Mouse (Mus musculus) left cerebral cortex, postnatal 14 days (tissue): Measurements from ENCODE around the gene Tyrp1. TPM values are rescaled to one million over a fixed set of nuclear protein-coding genes. Genes with fewer than 3 reads are reported as not detected.

Source experiments
- DNase-seq, 2 experiments: peaks; one replicate each; pipeline ENCODE4 v3.0.0; 2021 to 2022; ENCODE audit warnings: low spot score in 2 of 2, mixed read lengths in 1 of 2
- intact Hi-C: fragments of 180-260 bp; cut with DNase I; formaldehyde crosslinking; loops from one replicate; pipeline ENCODE4 v1.15.1; 2025
- long read RNA-seq, 2 experiments: library from polyadenylated mRNA; stranded (forward); transcript quantifications; one replicate each; pipeline ENCODE4 v2.0.0; 2021
- total RNA-seq, 2 experiments: library from RNA; stranded (reverse); gene quantifications; 2 replicates each; pipeline ENCODE4 v1.2.3; 2021

Tyrp1 gene
- under 1 TPM; 0.32 to 0.33 TPM for total RNA-seq
- long read RNA-seq, experiment 1, partial matches to known transcripts, result 0 of 1 reads
- long read RNA-seq, experiment 1, other reads (novel, unspliced or antisense), result 0 of 1 reads
- long read RNA-seq, experiment 2, result 0 reads

GRCm38 (mm10) chr4:80834050-80834449 lies at the start of gene Tyrp1:
TSS of gene Tyrp1 (plus strand) at chr4:80834123.
- intact Hi-C loops, result no loop called here
- no peak for DNase-seq

GRCm38 (mm10) chr4:80788339-80788738 lies 45.6 kb upstream of the Tyrp1 start:
- no peak for DNase-seq
- intact Hi-C loops, result no loop called here

- intact Hi-C loops, result no loop called here
- DNase-seq, result no peak
Measured at GRCm38 (mm10) chr4:80819511-80819910, 14.4 kb upstream of the Tyrp1 start.

GRCm38 (mm10) chr4:80821945-80822344 lies 12.0 kb upstream of the Tyrp1 start:
- intact Hi-C loops, result no loop called here

GRCm38 (mm10) chr4:80828232-80828631 lies 5.7 kb upstream of the Tyrp1 start:
- no peak for DNase-seq
- intact Hi-C loops, result no loop called here

More at GRCm38 (mm10) chr4:80821945-80822344, 12.0 kb upstream of the Tyrp1 start:
- DNase-seq, result no peak

- DNase-seq, result no peak
- intact Hi-C loops, result no loop called here
Measured at GRCm38 (mm10) chr4:80839317-80839716, 5.4 kb downstream of the Tyrp1 start.

- intact Hi-C loops, result no loop called here
- no peak for DNase-seq
Measured at GRCm38 (mm10) chr4:80841980-80842379, 8.1 kb downstream of the Tyrp1 start.

- intact Hi-C loops, result no loop called here
- peak; percentile 36 to 37 for DNase-seq
Measured at GRCm38 (mm10) chr4:80843752-80844151, 9.8 kb downstream of the Tyrp1 start.

GRCm38 (mm10) chr4:80846052-80846451 lies 12.1 kb downstream of the Tyrp1 start:
- intact Hi-C loops, result no loop called here

GRCm38 (mm10) chr4:80852590-80853425 lies 18.9 kb downstream of the Tyrp1 start:
- intact Hi-C loops, result no loop called here
- no peak for DNase-seq

More at GRCm38 (mm10) chr4:80846052-80846451, 12.1 kb downstream of the Tyrp1 start:
- no peak for DNase-seq

GRCm38 (mm10) chr4:80855495-80855894 lies 21.6 kb downstream of the Tyrp1 start:
- peak; percentile 20 to 43 for DNase-seq
- intact Hi-C loops, result no loop called here

- intact Hi-C loops, result no loop called here
- no peak for DNase-seq
Measured at GRCm38 (mm10) chr4:80862962-80863361, 29.0 kb downstream of the Tyrp1 start.

GRCm38 (mm10) chr4:80863906-80864305 lies 30.0 kb downstream of the Tyrp1 start:
- intact Hi-C loops, result no loop called here
- DNase-seq, result no peak

GRCm38 (mm10) chr4:80864511-80864922 lies 30.6 kb downstream of the Tyrp1 start:
- DNase-seq, result peak; percentile 73 to 82
- intact Hi-C loops, result no loop called here

- DNase-seq, result peak; percentile 37 to 53
- intact Hi-C loops, result loop anchor here (5.0 kb wide), 2 partner anchors 311 to 386 kb away; no protein-coding TSS in a partner anchor
Measured at GRCm38 (mm10) chr4:80866065-80866464, 32.1 kb downstream of the Tyrp1 start.

- no peak for DNase-seq
- intact Hi-C loops, result loop anchor here (5.0 kb wide), 2 partner anchors 308 to 383 kb away; no protein-coding TSS in a partner anchor
Measured at GRCm38 (mm10) chr4:80869598-80869997, 35.7 kb downstream of the Tyrp1 start.

- DNase-seq, result peak; percentile 12 to 30
Measured at GRCm38 (mm10) chr4:80872847-80873644, 39.1 kb downstream of the Tyrp1 start.

GRCm38 (mm10) chr4:80874121-80874859 lies 40.4 kb downstream of the Tyrp1 start:
- intact Hi-C loops, result loop anchor here (5.0 kb wide), 1 partner anchor 238 kb away; no protein-coding TSS in a partner anchor
- DNase-seq, result no peak

More at GRCm38 (mm10) chr4:80872847-80873644, 39.1 kb downstream of the Tyrp1 start:
- intact Hi-C loops, result loop anchor here (5.0 kb wide), 1 partner anchor 239 kb away; no protein-coding TSS in a partner anchor

GRCm38 (mm10) chr4:80875055-80875454 lies 41.1 kb downstream of the Tyrp1 start:
- intact Hi-C loops, result no loop called here
- no peak for DNase-seq
